Mouse (Mus musculus) lung, postnatal 0 days (tissue): ENCODE results near the gene Islr. TPM values are rescaled to one million over a fixed set of nuclear protein-coding genes. Genes with fewer than 3 reads are reported as not detected.
A peak's percentile ranks its signal among the peaks of the same experiment; 100 is the strongest.

Experiments
- ATAC-seq: fragments of 200-750 bp; cut with Nextera tagmentation; 2 replicates; pipeline ENCODE4 v1.8.0; 2017; ENCODE audit warnings: moderate library complexity
- DNase-seq: peaks from one replicate; pipeline ENCODE4 v3.0.0-alpha.2; 2016; ENCODE audit warnings: low spot score
- H3K27ac ChIP-seq: fragments of 300-500 bp; sonication (generic); 2 replicates; pipeline ENCODE4 v1.5.1; 2014; ENCODE audit warnings: antibody characterized with exemption, mild to moderate bottlenecking, low read length, mixed read lengths
- H3K27me3 ChIP-seq: fragments of 300-500 bp; sonication (generic); replicated peaks from 2 replicates; pipeline ENCODE4 v1.6.1; 2014; ENCODE audit warnings: low read length, mixed read lengths; ENCODE audit not compliant: insufficient read depth
- H3K36me3 ChIP-seq: fragments of 300-500 bp; sonication (generic); 2 replicates; pipeline ENCODE4 v1.6.1; 2014; ENCODE audit warnings: low read length, mixed read lengths; ENCODE audit not compliant: insufficient read depth
- H3K4me1 ChIP-seq: fragments of 300-500 bp; sonication (generic); 2 replicates; pipeline ENCODE4 v1.6.1; 2014; ENCODE audit warnings: antibody characterized with exemption, low read depth, low read length, mixed read lengths; ENCODE audit not compliant: insufficient read depth
- H3K4me2 ChIP-seq: fragments of 300-500 bp; sonication (generic); replicated peaks from 2 replicates; pipeline ENCODE4 v1.6.1; 2014; ENCODE audit warnings: low read depth, mild to moderate bottlenecking, low read length, moderate library complexity, mixed read lengths
- H3K4me3 ChIP-seq: fragments of 300-500 bp; sonication (generic); 2 replicates; pipeline ENCODE4 v1.5.1; 2014; ENCODE audit warnings: low read depth, low read length
- H3K9ac ChIP-seq: fragments of 300-500 bp; sonication (generic); replicated peaks from 2 replicates; pipeline ENCODE4 v1.6.1; 2014; ENCODE audit warnings: low read depth, mild to moderate bottlenecking
- H3K9me3 ChIP-seq: fragments of 300-500 bp; sonication (generic); 2 replicates; pipeline ENCODE4 v1.6.1; 2016; ENCODE audit warnings: low read length, mixed read lengths
- CTCF ChIP-seq: IDR thresholded peaks from 2 replicates; pipeline ENCODE4 v1.5.1; 2016; ENCODE audit warnings: antibody characterized with exemption, mild to moderate bottlenecking
- EP300 ChIP-seq: IDR thresholded peaks from 2 replicates; pipeline ENCODE4 v1.6.1; 2016; ENCODE audit warnings: antibody characterized with exemption, mild to moderate bottlenecking, control low read depth
- WGBS: fragments of 180-500 bp; shearing (Covaris S2); extraction: QIAGEN DNeasy Blood & Tissue Kit; methylation state at CpG from one replicate; pipeline ENCODE4 v1.1.7; 2014; 5-methylcytosine and 5-hydroxymethylcytosine counted together
- polyA plus RNA-seq: library from polyadenylated mRNA; unstranded; fragments of >200 nt; fragmentation: Nextera tagmentation; extraction: Ambion mirVana; gene quantifications from 2 replicates; pipeline ENCODE4 v1.2.1, GENCODE M21; 2015

Islr gene
- polyA plus RNA-seq, 1 experiment from 2014 or later: 21.6 TPM

DNA sequence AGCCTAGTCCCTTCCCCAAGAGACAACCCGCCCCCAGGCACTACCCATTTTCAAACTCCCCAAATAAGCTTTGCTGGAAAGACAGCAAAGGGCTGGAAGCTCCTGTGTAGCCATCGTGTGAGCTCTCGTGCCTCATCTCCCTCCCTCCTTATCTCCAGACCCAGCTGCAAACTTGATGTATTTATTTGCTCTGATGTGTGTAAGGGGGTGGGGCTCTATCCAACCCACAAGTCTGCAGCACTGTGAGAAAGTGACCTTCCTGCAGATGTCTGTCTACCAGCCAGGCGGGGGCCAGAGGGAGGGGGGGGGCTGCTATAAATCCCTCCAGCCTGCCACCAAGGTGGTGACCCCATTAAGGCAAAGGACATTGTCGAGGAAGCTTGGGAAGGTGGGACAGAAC is 9.8 kb upstream of the Islr start:
- Histone ChIP-seq H3K4me3 (no peak overlapping the region), H3K4me1 (peaks cover 10% of the 10 kb centered on the region; the same call in 1 of the 2 replicates), H3K27ac (no peak overlapping the region), H3K9me3 (no peaks in the 10 kb centered on the region), H3K36me3 (no peaks in the 10 kb centered on the region), H3K4me2 (no peak overlapping the region), H3K9ac (no peak overlapping the region), H3K27me3 (no peaks in the 10 kb centered on the region)
- DNase-seq (no peak), ATAC-seq (peak; percentile 32)
- 13% methylated on average over 5 of the region's 5 CpGs for WGBS
- TF ChIP-seq CTCF (no peak), EP300 (no peak)

GRCm38 (mm10) chr9:58213377-58213776 is 9.3 kb upstream of the Islr start:
- Histone ChIP-seq H3K36me3 (no peaks in the 10 kb centered on the region), H3K27ac (no peak overlapping the region), H3K4me2 (no peak overlapping the region), H3K4me1 (peaks cover 10% of the 10 kb centered on the region; the same call in 1 of the 2 replicates), H3K9me3 (no peaks in the 10 kb centered on the region), H3K27me3 (no peaks in the 10 kb centered on the region), H3K9ac (no peak overlapping the region), H3K4me3 (no peak overlapping the region)
- TF ChIP-seq CTCF (no peak), EP300 (no peak)
- DNase-seq: no peak
- WGBS: 61% methylated on average over 5 of the region's 5 CpGs
- no peak for ATAC-seq

DNA sequence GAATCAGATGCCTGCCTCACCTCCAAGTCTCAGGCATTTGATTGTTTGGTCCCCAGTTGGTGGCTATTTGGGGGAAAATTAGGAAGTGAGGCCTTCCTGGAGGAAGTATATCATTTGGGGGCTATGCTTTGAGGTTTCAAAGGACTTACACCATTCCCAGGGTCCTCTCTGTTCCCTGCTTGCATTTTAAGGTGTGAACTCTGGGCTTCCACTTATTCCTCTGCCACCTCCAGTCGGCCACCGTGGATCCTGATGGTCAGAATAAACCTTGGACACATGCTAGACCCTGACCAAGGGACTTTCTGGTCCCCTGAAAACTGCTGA is 6.2 kb upstream of the Islr start:
- TF ChIP-seq EP300 (no peak), CTCF (no peak)
- no peak overlapping the region for H3K9ac ChIP-seq
- ATAC-seq (no peak), DNase-seq (no peak)
- H3K36me3 ChIP-seq: no peaks in the 10 kb centered on the region
- H3K4me3 ChIP-seq: no peak overlapping the region
- H3K4me1 ChIP-seq: peaks cover 10% of the 10 kb centered on the region; the same call in 1 of the 2 replicates
- H3K9me3 ChIP-seq: no peaks in the 10 kb centered on the region
- WGBS: 48% methylated on average over 2 of the region's 2 CpGs
- no peaks in the 10 kb centered on the region for H3K27me3 ChIP-seq
- no peak overlapping the region for H3K4me2 ChIP-seq
- no peak overlapping the region for H3K27ac ChIP-seq

- Histone ChIP-seq H3K27ac (no peak overlapping the region), H3K36me3 (no peaks in the 10 kb centered on the region), H3K4me1 (peaks cover 6% of the 10 kb centered on the region; the same call in 1 of the 2 replicates), H3K9ac (no peak overlapping the region), H3K4me2 (no peak overlapping the region), H3K27me3 (no peaks in the 10 kb centered on the region), H3K4me3 (no peak overlapping the region), H3K9me3 (no peaks in the 10 kb centered on the region)
- ATAC-seq (peak; percentile 60), DNase-seq (no peak)
- 64% methylated on average over 8 of the region's 8 CpGs for WGBS
- TF ChIP-seq CTCF: no peak
- peak; percentile 51; the same call in 1 of the 2 replicates for TF ChIP-seq EP300
These were observed 5.6 kb upstream of the Islr start for GRCm38 (mm10) chr9:58209462-58210303.

DNA sequence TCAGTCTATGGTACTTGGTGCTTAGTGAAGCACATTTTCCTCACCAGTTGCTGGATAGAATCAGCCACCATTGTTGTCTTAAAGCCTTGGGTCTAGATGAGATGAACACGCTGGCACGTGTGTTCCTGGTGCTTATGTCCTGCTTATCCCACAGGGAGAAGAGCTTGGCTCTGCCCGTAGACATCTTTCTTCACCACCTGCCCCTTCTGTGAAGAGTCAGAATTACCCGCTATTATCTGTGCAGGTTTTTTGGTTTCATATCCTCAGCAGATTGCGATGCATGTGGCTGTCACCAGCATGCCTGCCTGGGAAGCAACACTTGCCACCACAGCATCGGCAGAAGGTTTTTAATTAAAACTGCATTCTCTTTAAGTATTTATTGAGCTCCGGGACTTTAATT is 1.9 kb upstream of the Islr start:
- ATAC-seq: no peak
- Histone ChIP-seq H3K36me3 (no peaks in the 10 kb centered on the region), H3K9me3 (no peaks in the 10 kb centered on the region), H3K27me3 (peaks cover 30% of the 10 kb centered on the region), H3K27ac (no peak overlapping the region), H3K4me2 (no peak overlapping the region), H3K4me1 (no peaks in the 10 kb centered on the region), H3K4me3 (no peak overlapping the region), H3K9ac (no peak overlapping the region)
- WGBS: 90% methylated on average over 7 of the region's 7 CpGs
- TF ChIP-seq CTCF (no peak), EP300 (no peak)
- DNase-seq: no peak

GRCm38 (mm10) chr9:58204448-58205000 is 418 bp upstream of the Islr start:
- no peak overlapping the region for H3K9ac ChIP-seq
- peak overlapping the region; percentile 55 for H3K4me2 ChIP-seq
- peak; percentile 89 for DNase-seq
- H3K9me3 ChIP-seq: no peaks in the 10 kb centered on the region
- H3K27ac ChIP-seq: no peak overlapping the region
- H3K36me3 ChIP-seq: no peaks in the 10 kb centered on the region
- H3K4me3 ChIP-seq: peak overlapping the region; percentile 36
- ATAC-seq: peak; percentile 86
- H3K4me1 ChIP-seq: no peaks in the 10 kb centered on the region
- WGBS: 3% methylated on average over 18 of the region's 18 CpGs
- H3K27me3 ChIP-seq: peaks cover 44% of the 10 kb centered on the region
- TF ChIP-seq EP300 (no peak), CTCF (peak; percentile 98)
